Mouse (Mus musculus) gonadal fat pad, adult 2 months (tissue): ENCODE measurements around the gene Atxn1. TPM values are rescaled to one million over a fixed set of nuclear protein-coding genes. Genes with fewer than 3 reads are reported as not detected.

ENCODE experiments used
- DNase-seq: peaks from one replicate; pipeline ENCODE4 v3.0.0-alpha.2; 2012; ENCODE audit warnings: low read depth
- polyA plus RNA-seq: library from polyadenylated mRNA; depleted of rRNA; stranded (reverse); fragments of >200 nt; gene quantifications from 2 replicates; pipeline ENCODE4 v1.2.3, GENCODE M21; 2012

Atxn1 gene
- polyA plus RNA-seq, 1 experiment = 11.6 TPM

- no peak for DNase-seq
Observed at GRCm38 (mm10) chr13:45963497-45964330, 1.1 kb downstream of the Atxn1 start.

GRCm38 (mm10) chr13:45962776-45963175 is 2.0 kb downstream of the Atxn1 start:
- no peak for DNase-seq

GRCm38 (mm10) chr13:45961871-45962630 is 2.8 kb downstream of the Atxn1 start:
- DNase-seq = no peak

GRCm38 (mm10) chr13:45960311-45960965 is 4.4 kb downstream of the Atxn1 start:
- no peak for DNase-seq

- DNase-seq = no peak
Observed at GRCm38 (mm10) chr13:45958306-45958705, 6.5 kb downstream of the Atxn1 start.

- DNase-seq = no peak
Observed at GRCm38 (mm10) chr13:45957629-45958028, 7.2 kb downstream of the Atxn1 start.

GRCm38 (mm10) chr13:45956287-45956686 is 8.5 kb downstream of the Atxn1 start:
- no peak for DNase-seq

- DNase-seq = no peak
Observed at GRCm38 (mm10) chr13:45955370-45956055, 9.3 kb downstream of the Atxn1 start.

- no peak for DNase-seq
Observed at GRCm38 (mm10) chr13:45953098-45953497, 11.7 kb downstream of the Atxn1 start.

- no peak for DNase-seq
Observed at GRCm38 (mm10) chr13:45951071-45951645, 13.7 kb downstream of the Atxn1 start.

GRCm38 (mm10) chr13:45950355-45950861 is 14.4 kb downstream of the Atxn1 start:
- no peak for DNase-seq

GRCm38 (mm10) chr13:45946136-45946535 is 18.7 kb downstream of the Atxn1 start:
- no peak for DNase-seq

- DNase-seq = no peak
Observed at GRCm38 (mm10) chr13:45942337-45942736, 22.5 kb downstream of the Atxn1 start.

- no peak for DNase-seq
Observed at GRCm38 (mm10) chr13:45940714-45941113, 24.1 kb downstream of the Atxn1 start.

GRCm38 (mm10) chr13:45939561-45939960 is 25.2 kb downstream of the Atxn1 start:
- no peak for DNase-seq

GRCm38 (mm10) chr13:45938083-45938482 is 26.7 kb downstream of the Atxn1 start:
- no peak for DNase-seq

- DNase-seq = no peak
Observed at GRCm38 (mm10) chr13:45936765-45937164, 28.0 kb downstream of the Atxn1 start.

GRCm38 (mm10) chr13:45935798-45936197 is 29.0 kb downstream of the Atxn1 start:
- no peak for DNase-seq

- DNase-seq = no peak
Observed at GRCm38 (mm10) chr13:45934841-45935240, 30.0 kb downstream of the Atxn1 start.

GRCm38 (mm10) chr13:45934085-45934484 is 30.7 kb downstream of the Atxn1 start:
- no peak for DNase-seq

GRCm38 (mm10) chr13:45932491-45932921 is 32.3 kb downstream of the Atxn1 start:
- DNase-seq = no peak
